Mouse (Mus musculus): ENCODE data around the gene Olfr441. TPM values are rescaled to one million over a fixed set of nuclear protein-coding genes. Genes with fewer than 3 reads are reported as not detected.
"Not testable (repeated sequence)": the region's sequence is repeated elsewhere in the genome, so short reads cannot be mapped to it uniquely, and the experiment has no call there.

Gene Olfr441
- total RNA-seq (2021) = not detected

GRCm38 (mm10) chr6:43106069-43106468 lies at the start of gene Olfr441:
Gene Olfr441, plus strand, starts transcription at chr6:43106369.
- intact Hi-C loops (cut with DNase I); DNase-seq (ENCODE audit: low spot score in 2 of 2): not testable (repeated sequence)

GRCm38 (mm10) chr6:43078750-43079149 lies 27.4 kb upstream of the Olfr441 start:
- intact Hi-C loops (cut with DNase I) = loop anchor here (5.0 kb wide), 1 partner anchor 219 kb away; no protein-coding TSS in a partner anchor
- peak; percentile 12 to 45 for DNase-seq (ENCODE audit: low spot score in 2 of 2)

DNA sequence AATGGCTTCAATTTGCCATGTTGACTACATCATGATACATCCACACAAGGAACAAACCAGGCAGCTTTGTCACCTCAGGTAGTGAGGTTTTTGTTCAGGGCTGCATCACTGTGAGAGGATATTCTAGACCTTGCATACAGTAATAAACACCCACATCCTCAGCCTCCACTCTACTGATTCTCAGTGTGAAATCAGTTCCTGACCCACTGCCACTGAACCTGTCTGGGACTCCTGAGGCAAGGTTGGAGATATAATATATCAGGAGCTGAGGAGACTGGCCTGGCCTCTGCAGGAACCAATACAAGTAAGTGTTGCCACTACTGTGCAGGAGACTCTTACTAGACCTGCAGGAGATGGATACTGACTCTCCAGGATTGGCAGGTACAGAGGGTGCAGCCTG lies 24.8 kb upstream of the Olfr441 start:
- intact Hi-C loops (cut with DNase I); DNase-seq (ENCODE audit: low spot score in 2 of 2): not testable (repeated sequence)

DNA sequence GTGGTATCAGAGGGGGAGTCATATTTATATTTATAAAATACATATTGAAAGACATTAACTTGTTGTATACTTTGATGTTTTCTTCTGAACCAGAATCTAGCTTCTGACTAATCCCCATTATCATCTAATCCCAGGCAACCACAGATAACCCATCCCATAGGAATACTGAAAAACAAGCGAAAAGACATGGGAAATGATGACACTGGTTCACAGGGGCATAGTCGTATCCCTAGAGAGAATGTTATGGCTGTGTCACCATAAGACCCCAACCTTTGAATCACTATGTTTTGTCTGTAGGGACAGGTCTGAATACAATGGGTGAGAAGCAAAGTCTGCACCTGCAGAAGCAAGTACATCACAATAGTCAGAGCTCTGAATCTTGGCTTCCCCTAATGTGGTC lies 40.1 kb downstream of the Olfr441 start, which contains the start of gene Olfr237-ps1:
Gene Olfr237-ps1, plus strand, starts transcription at position 301 of the 400 bp plus-strand sequence.
- DNase-seq (ENCODE audit: low spot score in 2 of 2); intact Hi-C loops (cut with DNase I): not testable (repeated sequence)

- intact Hi-C loops (cut with DNase I) = no loop called here
- no peak for DNase-seq (ENCODE audit: low spot score in 2 of 2)
These were observed 53.3 kb downstream of the Olfr441 start for GRCm38 (mm10) chr6:43159502-43159901.

DNA sequence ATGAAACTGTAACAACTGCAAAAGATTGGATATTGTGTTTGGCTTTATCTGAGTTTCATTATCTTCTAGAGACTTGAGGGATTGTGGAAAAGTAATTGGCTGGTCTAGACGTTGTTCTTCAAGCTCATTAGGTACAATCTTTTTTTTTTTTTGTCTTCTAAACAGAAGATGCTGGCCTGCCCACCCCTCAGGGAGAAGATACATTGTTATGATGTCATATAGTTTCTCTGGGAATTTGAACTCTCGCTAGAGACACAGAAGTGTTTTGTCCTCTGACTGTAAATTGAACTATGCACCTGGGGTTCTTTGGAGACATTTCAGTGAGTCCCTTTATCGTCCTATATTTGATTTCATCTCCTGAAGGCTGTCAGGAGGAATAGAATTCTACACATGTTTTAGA lies 56.8 kb downstream of the Olfr441 start, which contains the start of gene Olfr437:
Gene Olfr437, plus strand, starts transcription at position 301 of the 400 bp plus-strand sequence.
- intact Hi-C loops (cut with DNase I) = no loop called here
- no peak for DNase-seq (ENCODE audit: low spot score in 2 of 2)

GRCm38 (mm10) chr6:43167246-43167645 lies 61.1 kb downstream of the Olfr441 start:
- no peak for DNase-seq (ENCODE audit: low spot score in 2 of 2)
- intact Hi-C loops (cut with DNase I) = no loop called here

Other genes with a start within 250 kb of the Olfr441 start
- gene Olfr448, start 215.9 kb upstream of the Olfr441 start, total RNA-seq (2021) = not detected
- not detected for gene Olfr447, start 197.5 kb upstream of the Olfr441 start, total RNA-seq (2021)
- gene Olfr446, start 185.0 kb upstream of the Olfr441 start, total RNA-seq (2021) = not detected
- gene Olfr444, start 157.3 kb upstream of the Olfr441 start, total RNA-seq (2021) = not detected
- gene Olfr237-ps1, start 40.2 kb downstream of the Olfr441 start, total RNA-seq (2021) = not detected
- gene Olfr437, start 56.9 kb downstream of the Olfr441 start, total RNA-seq (2021) = not detected
- gene Olfr13, start 65.8 kb downstream of the Olfr441 start, total RNA-seq (2021) = not detected
- gene Olfr435, start 90.8 kb downstream of the Olfr441 start, total RNA-seq (2021) = not detected
- not detected for gene Olfr434, start 106.7 kb downstream of the Olfr441 start, total RNA-seq (2021)
- not detected for gene Olfr47, start 125.2 kb downstream of the Olfr441 start, total RNA-seq (2021)
- gene Arhgef5, start 159.2 kb downstream of the Olfr441 start, total RNA-seq (2021) = 1 to 10 TPM; 2.6 to 3.4 TPM
- not detected for gene Nobox, start 203.2 kb downstream of the Olfr441 start, total RNA-seq (2021)

Data from left cerebral cortex, postnatal 25 days (tissue).